Mouse (Mus musculus): ENCODE measurements around the gene Lrp6. TPM values are rescaled to one million over a fixed set of nuclear protein-coding genes. Genes with fewer than 3 reads are reported as not detected.

The Lrp6 gene
- total RNA-seq, 2 experiments from 2014 or later: 42.9 to 46.1 TPM

GRCm38 (mm10) chr6:134434866-134435390, 131.8 kb downstream of the Lrp6 start:
- DNase-seq: no peak

- peak; percentile 14 for DNase-seq
Observed at GRCm38 (mm10) chr6:134434044-134434443, 132.7 kb downstream of the Lrp6 start.

GRCm38 (mm10) chr6:134433281-134433680, 133.5 kb downstream of the Lrp6 start:
- no peak for DNase-seq

GRCm38 (mm10) chr6:134431583-134431982, 135.2 kb downstream of the Lrp6 start:
- no peak for DNase-seq

- DNase-seq: no peak
Observed at GRCm38 (mm10) chr6:134430161-134430799, 136.5 kb downstream of the Lrp6 start.

- DNase-seq: no peak
Observed at GRCm38 (mm10) chr6:134428455-134428854, 138.3 kb downstream of the Lrp6 start.

- no peak for DNase-seq
Observed at GRCm38 (mm10) chr6:134427165-134427564, 139.6 kb downstream of the Lrp6 start.

- peak; percentile 52 for DNase-seq
Observed at GRCm38 (mm10) chr6:134425216-134425717, 141.5 kb downstream of the Lrp6 start.

GRCm38 (mm10) chr6:134421921-134422320, 144.8 kb downstream of the Lrp6 start:
- DNase-seq: no peak

- DNase-seq: no peak
Observed at GRCm38 (mm10) chr6:134420375-134420774, 146.4 kb downstream of the Lrp6 start.

- no peak for DNase-seq
Observed at GRCm38 (mm10) chr6:134417886-134418285, 148.9 kb downstream of the Lrp6 start.

- DNase-seq: no peak
Observed at GRCm38 (mm10) chr6:134416556-134417105, 150.1 kb downstream of the Lrp6 start.

GRCm38 (mm10) chr6:134414532-134414883, 152.3 kb downstream of the Lrp6 start:
- no peak for DNase-seq

- no peak for DNase-seq
Observed at GRCm38 (mm10) chr6:134413706-134414531, 152.8 kb downstream of the Lrp6 start.

GRCm38 (mm10) chr6:134407226-134407625, 159.5 kb downstream of the Lrp6 start:
- no peak for DNase-seq

- no peak for DNase-seq
Observed at GRCm38 (mm10) chr6:134403684-134404070, 163.1 kb downstream of the Lrp6 start.

GRCm38 (mm10) chr6:134402914-134403683, 163.7 kb downstream of the Lrp6 start:
- DNase-seq: no peak

Other genes starting within 250 kb of the Lrp6 start
- gene Bcl2l14, start 170.6 kb downstream of the Lrp6 start, total RNA-seq (2021): not detected
- 1 to 10 TPM; 1.3 TPM for gene Mansc1, start 65.5 kb upstream of the Lrp6 start, total RNA-seq (2021)
- gene Borcs5, start 72.5 kb upstream of the Lrp6 start, total RNA-seq (2021): 10 to 100 TPM; 11.3 to 14.0 TPM
- gene Dusp16, start 225.7 kb upstream of the Lrp6 start, total RNA-seq (2021): 10 to 100 TPM; 13.3 to 17.4 TPM